Mouse (Mus musculus): ENCODE measurements around the gene Mnat1.

Mnat1 gene

GRCm38 (mm10) chr12:73221235-73221634, 97.7 kb downstream of the Mnat1 start:
- TF ChIP-seq POU5F1 (IDR thresholded peaks at IDR 0.05; ENCODE audit: borderline replicate concordance, low read length) (no peak), CTCF (conservative IDR thresholded peaks at IDR 0.05; ENCODE audit: low read length) (no peak), NANOG (IDR thresholded peaks at IDR 0.05; ENCODE audit: borderline replicate concordance, low read length) (no peak)
- peaks cover 4% of the 10 kb centered on the region; the same call in 1 of the 2 replicates for H3K4me1 ChIP-seq (replicated peaks; ENCODE audit: low read depth, low read length)
- peaks cover 29% of the 10 kb centered on the region for H3K36me3 ChIP-seq (ENCODE audit: insufficient read depth, low read length)
- no peaks in the 10 kb centered on the region for H3K27me3 ChIP-seq (ENCODE audit: insufficient read depth, low read length)
- no peak overlapping the region for H3K4me3 ChIP-seq (replicated peaks; ENCODE audit: low read length)
- H3K9me3 ChIP-seq (ENCODE audit: low read length), result no peaks in the 10 kb centered on the region

GRCm38 (mm10) chr12:73223872-73224271, 100.4 kb downstream of the Mnat1 start:
- no peak overlapping the region for H3K4me3 ChIP-seq (replicated peaks; ENCODE audit: low read length)
- no peaks in the 10 kb centered on the region for H3K9me3 ChIP-seq (ENCODE audit: low read length)
- no peaks in the 10 kb centered on the region for H3K27me3 ChIP-seq (ENCODE audit: insufficient read depth, low read length)
- TF ChIP-seq CTCF (conservative IDR thresholded peaks at IDR 0.05; ENCODE audit: low read length), result no peak
- TF ChIP-seq POU5F1 (IDR thresholded peaks at IDR 0.05; ENCODE audit: borderline replicate concordance, low read length), result no peak
- no peak for TF ChIP-seq NANOG (IDR thresholded peaks at IDR 0.05; ENCODE audit: borderline replicate concordance, low read length)
- peaks cover 26% of the 10 kb centered on the region for H3K36me3 ChIP-seq (ENCODE audit: insufficient read depth, low read length)
- peaks cover 5% of the 10 kb centered on the region; the same call in 1 of the 2 replicates for H3K4me1 ChIP-seq (replicated peaks; ENCODE audit: low read depth, low read length)

GRCm38 (mm10) chr12:73228427-73228826, 104.9 kb downstream of the Mnat1 start:
- peaks cover 5% of the 10 kb centered on the region; the same call in 1 of the 2 replicates for H3K4me1 ChIP-seq (replicated peaks; ENCODE audit: low read depth, low read length)
- H3K4me3 ChIP-seq (replicated peaks; ENCODE audit: low read length), result no peak overlapping the region
- TF ChIP-seq NANOG (IDR thresholded peaks at IDR 0.05; ENCODE audit: borderline replicate concordance, low read length) (no peak), POU5F1 (IDR thresholded peaks at IDR 0.05; ENCODE audit: borderline replicate concordance, low read length) (no peak), CTCF (conservative IDR thresholded peaks at IDR 0.05; ENCODE audit: low read length) (no peak)
- H3K27me3 ChIP-seq (ENCODE audit: insufficient read depth, low read length), result no peaks in the 10 kb centered on the region
- no peaks in the 10 kb centered on the region for H3K9me3 ChIP-seq (ENCODE audit: low read length)
- H3K36me3 ChIP-seq (ENCODE audit: insufficient read depth, low read length), result peaks cover 4% of the 10 kb centered on the region

GRCm38 (mm10) chr12:73230196-73230595, 106.7 kb downstream of the Mnat1 start:
- no peaks in the 10 kb centered on the region for H3K27me3 ChIP-seq (ENCODE audit: insufficient read depth, low read length)
- TF ChIP-seq CTCF (conservative IDR thresholded peaks at IDR 0.05; ENCODE audit: low read length) (no peak), POU5F1 (IDR thresholded peaks at IDR 0.05; ENCODE audit: borderline replicate concordance, low read length) (no peak), NANOG (IDR thresholded peaks at IDR 0.05; ENCODE audit: borderline replicate concordance, low read length) (no peak)
- no peaks in the 10 kb centered on the region for H3K9me3 ChIP-seq (ENCODE audit: low read length)
- peaks cover 3% of the 10 kb centered on the region for H3K36me3 ChIP-seq (ENCODE audit: insufficient read depth, low read length)
- no peak overlapping the region for H3K4me3 ChIP-seq (replicated peaks; ENCODE audit: low read length)
- H3K4me1 ChIP-seq (replicated peaks; ENCODE audit: low read depth, low read length), result peaks cover 5% of the 10 kb centered on the region; the same call in 1 of the 2 replicates

- H3K36me3 ChIP-seq (ENCODE audit: insufficient read depth, low read length), result no peaks in the 10 kb centered on the region
- H3K9me3 ChIP-seq (ENCODE audit: low read length), result no peaks in the 10 kb centered on the region
- no peaks in the 10 kb centered on the region for H3K27me3 ChIP-seq (ENCODE audit: insufficient read depth, low read length)
- H3K4me1 ChIP-seq (replicated peaks; ENCODE audit: low read depth, low read length), result no peaks in the 10 kb centered on the region
- no peak for TF ChIP-seq NANOG (IDR thresholded peaks at IDR 0.05; ENCODE audit: borderline replicate concordance, low read length)
- TF ChIP-seq CTCF (conservative IDR thresholded peaks at IDR 0.05; ENCODE audit: low read length), result no peak
- no peak for TF ChIP-seq POU5F1 (IDR thresholded peaks at IDR 0.05; ENCODE audit: borderline replicate concordance, low read length)
- H3K4me3 ChIP-seq (replicated peaks; ENCODE audit: low read length), result no peak overlapping the region
These were observed 108.0 kb downstream of the Mnat1 start for GRCm38 (mm10) chr12:73231552-73231951.

- Histone ChIP-seq H3K4me3 (replicated peaks; ENCODE audit: low read length) (no peak overlapping the region), H3K4me1 (replicated peaks; ENCODE audit: low read depth, low read length) (no peaks in the 10 kb centered on the region), H3K9me3 (ENCODE audit: low read length) (no peaks in the 10 kb centered on the region), H3K27me3 (ENCODE audit: insufficient read depth, low read length) (no peaks in the 10 kb centered on the region), H3K36me3 (ENCODE audit: insufficient read depth, low read length) (no peaks in the 10 kb centered on the region)
- TF ChIP-seq POU5F1 (IDR thresholded peaks at IDR 0.05; ENCODE audit: borderline replicate concordance, low read length), result no peak
- no peak for TF ChIP-seq NANOG (IDR thresholded peaks at IDR 0.05; ENCODE audit: borderline replicate concordance, low read length)
- TF ChIP-seq CTCF (conservative IDR thresholded peaks at IDR 0.05; ENCODE audit: low read length), result no peak
These were observed 109.1 kb downstream of the Mnat1 start for GRCm38 (mm10) chr12:73232586-73232985.

GRCm38 (mm10) chr12:73241960-73242359, 118.4 kb downstream of the Mnat1 start:
- peaks cover 5% of the 10 kb centered on the region; the same call in 1 of the 2 replicates for H3K4me1 ChIP-seq (replicated peaks; ENCODE audit: low read depth, low read length)
- H3K9me3 ChIP-seq (ENCODE audit: low read length), result no peaks in the 10 kb centered on the region
- H3K27me3 ChIP-seq (ENCODE audit: insufficient read depth, low read length), result no peaks in the 10 kb centered on the region
- H3K36me3 ChIP-seq (ENCODE audit: insufficient read depth, low read length), result no peaks in the 10 kb centered on the region
- no peak overlapping the region for H3K4me3 ChIP-seq (replicated peaks; ENCODE audit: low read length)
- TF ChIP-seq CTCF (conservative IDR thresholded peaks at IDR 0.05; ENCODE audit: low read length) (no peak), POU5F1 (IDR thresholded peaks at IDR 0.05; ENCODE audit: borderline replicate concordance, low read length) (no peak), NANOG (IDR thresholded peaks at IDR 0.05; ENCODE audit: borderline replicate concordance, low read length) (no peak)

- no peaks in the 10 kb centered on the region for H3K36me3 ChIP-seq (ENCODE audit: insufficient read depth, low read length)
- no peaks in the 10 kb centered on the region for H3K9me3 ChIP-seq (ENCODE audit: low read length)
- TF ChIP-seq POU5F1 (IDR thresholded peaks at IDR 0.05; ENCODE audit: borderline replicate concordance, low read length) (no peak), NANOG (IDR thresholded peaks at IDR 0.05; ENCODE audit: borderline replicate concordance, low read length) (no peak), CTCF (conservative IDR thresholded peaks at IDR 0.05; ENCODE audit: low read length) (no peak)
- no peak overlapping the region for H3K4me3 ChIP-seq (replicated peaks; ENCODE audit: low read length)
- peaks cover 5% of the 10 kb centered on the region; the same call in 1 of the 2 replicates for H3K4me1 ChIP-seq (replicated peaks; ENCODE audit: low read depth, low read length)
- H3K27me3 ChIP-seq (ENCODE audit: insufficient read depth, low read length), result no peaks in the 10 kb centered on the region
These were observed 122.2 kb downstream of the Mnat1 start for GRCm38 (mm10) chr12:73245687-73246086.

- no peaks in the 10 kb centered on the region for H3K36me3 ChIP-seq (ENCODE audit: insufficient read depth, low read length)
- H3K9me3 ChIP-seq (ENCODE audit: low read length), result no peaks in the 10 kb centered on the region
- H3K27me3 ChIP-seq (ENCODE audit: insufficient read depth, low read length), result no peaks in the 10 kb centered on the region
- no peak overlapping the region for H3K4me3 ChIP-seq (replicated peaks; ENCODE audit: low read length)
- no peak for TF ChIP-seq NANOG (IDR thresholded peaks at IDR 0.05; ENCODE audit: borderline replicate concordance, low read length)
- TF ChIP-seq POU5F1 (IDR thresholded peaks at IDR 0.05; ENCODE audit: borderline replicate concordance, low read length), result no peak
- TF ChIP-seq CTCF (conservative IDR thresholded peaks at IDR 0.05; ENCODE audit: low read length), result no peak
- no peaks in the 10 kb centered on the region for H3K4me1 ChIP-seq (replicated peaks; ENCODE audit: low read depth, low read length)
These were observed 131.5 kb downstream of the Mnat1 start for GRCm38 (mm10) chr12:73255006-73255405.

Data from E14TG2a.4 (cell line).